Mouse (Mus musculus) liver, adult (tissue): ENCODE data around the gene Nexn.

ENCODE experiments used
- GATA4 ChIP-seq: IDR thresholded peaks from 2 replicates; pipeline ENCODE4 v1.6.1; 2014; ENCODE audit warnings: mild to moderate bottlenecking, low read length; ENCODE audit not compliant: insufficient replicate concordance

Nexn gene

DNA sequence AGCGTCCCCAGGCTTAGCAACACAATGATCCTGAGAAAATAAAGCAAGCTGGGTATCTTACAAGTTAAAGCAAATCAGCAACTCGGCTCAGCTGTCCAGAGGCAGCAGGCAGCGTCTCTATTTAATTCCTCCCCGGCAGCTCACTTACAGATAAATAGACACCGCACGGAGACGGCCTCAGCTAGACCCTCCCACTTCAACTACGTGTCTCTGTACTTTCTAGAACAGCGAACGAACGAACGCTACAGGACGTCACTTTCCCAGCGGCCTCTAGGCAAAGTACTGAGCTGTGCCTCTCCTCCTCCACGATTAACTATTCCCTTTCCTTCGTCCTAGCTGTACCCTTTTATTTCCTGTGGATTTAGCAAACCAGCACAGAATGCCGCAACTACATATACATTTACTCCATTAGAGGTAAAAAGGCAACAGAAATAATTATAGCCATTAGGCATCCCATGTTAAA is 72.5 kb downstream of the Nexn start:
- peak; percentile 70; the same call in 1 of the 2 replicates for TF ChIP-seq GATA4

GRCm38 (mm10) chr3:152193177-152193576 is 73.0 kb downstream of the Nexn start:
- no peak for TF ChIP-seq GATA4

GRCm38 (mm10) chr3:152192238-152192931 is 73.8 kb downstream of the Nexn start:
- TF ChIP-seq GATA4: no peak

- no peak for TF ChIP-seq GATA4
Observed at GRCm38 (mm10) chr3:152191791-152192237, 74.3 kb downstream of the Nexn start.

DNA sequence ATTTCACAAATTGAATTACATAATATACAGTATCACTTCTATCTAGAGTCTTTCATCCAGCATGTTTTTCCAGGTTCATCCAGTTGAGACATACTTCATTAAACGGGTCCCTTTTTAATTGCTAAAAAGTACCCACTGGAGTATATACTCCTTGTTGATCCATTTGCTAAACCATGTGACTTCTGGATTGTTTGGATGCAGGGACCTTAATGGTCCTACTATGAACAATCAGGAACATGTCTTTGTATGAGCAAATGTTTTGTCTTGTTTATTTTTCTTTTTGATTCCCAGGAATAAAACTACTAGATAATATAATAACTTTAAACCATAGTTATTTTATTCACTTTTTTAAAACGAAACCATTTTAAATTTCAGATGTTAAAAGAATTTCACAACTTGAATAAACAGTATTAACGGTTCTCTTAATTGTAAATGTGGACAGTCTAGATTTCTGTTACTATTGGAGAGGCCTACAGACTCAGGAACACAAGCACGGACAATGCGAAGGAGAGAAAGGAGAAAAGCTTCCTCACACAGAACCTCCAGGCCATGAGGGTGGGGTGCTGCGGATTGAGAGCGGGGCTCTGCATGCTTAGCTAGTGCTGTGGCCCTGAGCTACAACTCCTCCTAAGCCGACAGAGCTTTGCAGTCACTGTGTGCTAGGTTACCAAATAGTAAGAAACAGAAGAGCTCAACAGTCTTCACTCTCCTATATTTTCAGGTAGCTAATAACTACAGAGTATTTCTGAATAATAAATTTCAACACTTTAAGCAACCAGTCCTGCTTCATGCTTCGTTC is 75.3 kb downstream of the Nexn start:
- no peak for TF ChIP-seq GATA4

- no peak for TF ChIP-seq GATA4
Observed at GRCm38 (mm10) chr3:152189306-152189705, 76.8 kb downstream of the Nexn start.
